Mouse (Mus musculus): ENCODE results near the gene Dennd1a. TPM values are rescaled to one million over a fixed set of nuclear protein-coding genes. Genes with fewer than 3 reads are reported as not detected.

Dennd1a gene
- polyA plus RNA-seq, 1 experiment from 2014 or later: 13.9 TPM

- Histone ChIP-seq H3K4me3 (ENCODE audit: low read depth, low read length) (no peak overlapping the region), H3K9me3 (replicated peaks; ENCODE audit: control insufficient read depth, low read length) (no peaks in the 10 kb centered on the region), H3K4me1 (ENCODE audit: control insufficient read depth, insufficient read depth, low read length) (peaks cover 8% of the 10 kb centered on the region; the same call in 1 of the 2 replicates), H3K27ac (ENCODE audit: low read depth, low read length) (no peak overlapping the region), H3K9ac (ENCODE audit: low read length) (no peak overlapping the region), H3K27me3 (replicated peaks; ENCODE audit: control insufficient read depth, insufficient read depth, low read length) (no peaks in the 10 kb centered on the region), H3K36me3 (ENCODE audit: control insufficient read depth, insufficient read depth, low read length) (no peaks in the 10 kb centered on the region), H3K4me2 (ENCODE audit: low read length) (no peak overlapping the region)
- ATAC-seq (no peak), DNase-seq (ENCODE audit: low spot score) (no peak)
- 82% methylated on average over 2 of the region's 2 CpGs for WGBS
Measured at GRCm38 (mm10) chr2:37756220-37756930, 530.8 kb downstream of the Dennd1a start.

- H3K4me3 ChIP-seq (ENCODE audit: low read depth, low read length): no peak overlapping the region
- H3K4me1 ChIP-seq (ENCODE audit: control insufficient read depth, insufficient read depth, low read length): 0 out of 2 replicates have a peak, but pooled peaks cover 4% of the 10 kb centered on the region
- H3K9ac ChIP-seq (ENCODE audit: low read length): no peak overlapping the region
- DNase-seq (ENCODE audit: low spot score) (no peak), ATAC-seq (no peak)
- 95% methylated on average over 1 of the region's 1 CpGs for WGBS
- H3K27me3 ChIP-seq (replicated peaks; ENCODE audit: control insufficient read depth, insufficient read depth, low read length): no peaks in the 10 kb centered on the region
- H3K9me3 ChIP-seq (replicated peaks; ENCODE audit: control insufficient read depth, low read length): no peaks in the 10 kb centered on the region
- H3K4me2 ChIP-seq (ENCODE audit: low read length): no peak overlapping the region
- H3K27ac ChIP-seq (ENCODE audit: low read depth, low read length): no peak overlapping the region
- no peaks in the 10 kb centered on the region for H3K36me3 ChIP-seq (ENCODE audit: control insufficient read depth, insufficient read depth, low read length)
Measured at GRCm38 (mm10) chr2:37751114-37751513, 536.1 kb downstream of the Dennd1a start.

GRCm38 (mm10) chr2:37749323-37749722, 537.9 kb downstream of the Dennd1a start:
- ATAC-seq (no peak), DNase-seq (ENCODE audit: low spot score) (no peak)
- H3K36me3 ChIP-seq (ENCODE audit: control insufficient read depth, insufficient read depth, low read length): no peaks in the 10 kb centered on the region
- no peaks in the 10 kb centered on the region for H3K9me3 ChIP-seq (replicated peaks; ENCODE audit: control insufficient read depth, low read length)
- no peak overlapping the region for H3K4me3 ChIP-seq (ENCODE audit: low read depth, low read length)
- WGBS: 90% methylated on average over 6 of the region's 6 CpGs
- H3K27ac ChIP-seq (ENCODE audit: low read depth, low read length): no peak overlapping the region
- 0 out of 2 replicates have a peak, but pooled peaks cover 4% of the 10 kb centered on the region for H3K4me1 ChIP-seq (ENCODE audit: control insufficient read depth, insufficient read depth, low read length)
- H3K27me3 ChIP-seq (replicated peaks; ENCODE audit: control insufficient read depth, insufficient read depth, low read length): no peaks in the 10 kb centered on the region
- H3K9ac ChIP-seq (ENCODE audit: low read length): no peak overlapping the region
- H3K4me2 ChIP-seq (ENCODE audit: low read length): no peak overlapping the region

Small RNA genes within 50 kb of the gene (microRNA-seq; reads per million reads assigned to microRNA genes)
- gene Gm44455: not detected

Other genes with a start within 250 kb of the Dennd1a start
- gene Lhx2, start 51.9 kb upstream of the Dennd1a start, polyA plus RNA-seq (2014; fragmentation: Nextera tagmentation; extraction: Ambion mirVana): 85.1 and 102 TPM in 2 replicates
- 95.1 and 96.7 TPM in 2 replicates for gene Nek6, start 224.3 kb upstream of the Dennd1a start, polyA plus RNA-seq (2014; fragmentation: Nextera tagmentation; extraction: Ambion mirVana)